Mouse (Mus musculus): ENCODE data around the gene Tdo2. TPM values are rescaled to one million over a fixed set of nuclear protein-coding genes. Genes with fewer than 3 reads are reported as not detected.

Tdo2 gene
- polyA plus RNA-seq, 1 experiment: not detected

DNA sequence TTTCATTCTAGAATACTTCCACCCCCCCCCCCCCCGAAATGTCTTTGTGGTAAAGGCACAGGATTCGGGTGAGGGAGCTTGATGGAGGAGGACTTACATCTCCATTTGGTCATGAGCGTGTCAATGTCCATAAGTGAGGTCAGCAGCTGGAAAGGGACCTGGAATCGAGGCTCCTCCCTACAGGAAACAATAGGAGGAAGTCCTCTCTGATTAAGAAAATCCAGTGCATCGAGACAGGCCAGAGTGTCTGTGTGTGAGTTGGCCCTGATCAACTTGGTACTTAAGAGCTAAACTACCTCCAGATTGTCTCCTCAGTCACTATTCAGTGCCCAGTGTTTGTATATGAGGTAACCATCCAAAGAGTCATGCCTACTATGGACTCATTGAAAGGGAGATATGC lies 14.7 kb downstream of the Tdo2 start:
- no peak overlapping the region for H3ac ChIP-seq (ENCODE audit: control insufficient read depth, insufficient read length, low read depth)
- no peak overlapping the region for H3K4me3 ChIP-seq (ENCODE audit: insufficient read depth, poor library complexity, severe bottlenecking)
- no peaks in the 10 kb centered on the region for H3K79me3 ChIP-seq (ENCODE audit: low read depth)
- no peaks in the 10 kb centered on the region for H3K36me3 ChIP-seq (ENCODE audit: control insufficient read depth, insufficient read depth)
- H3K79me2 ChIP-seq (ENCODE audit: control insufficient read depth, insufficient read depth): no peaks in the 10 kb centered on the region
- TF ChIP-seq FOSL1 (IDR thresholded peaks at IDR 0.05; ENCODE audit: insufficient read depth, low read length, poor library complexity, severe bottlenecking) (no peak), CEBPB (IDR thresholded peaks at IDR 0.05; ENCODE audit: low read depth) (no peak), MAX (IDR thresholded peaks at IDR 0.05) (no peak), MYOD1 (IDR thresholded peaks at IDR 0.05; ENCODE audit: control insufficient read depth, insufficient read length, low read depth) (no peak), USF1 (IDR thresholded peaks at IDR 0.05; ENCODE audit: low read depth) (no peak), CTCF (IDR thresholded peaks at IDR 0.05; ENCODE audit: control insufficient read depth, insufficient read depth, insufficient read length) (no peak), MYOG (IDR thresholded peaks at IDR 0.05; ENCODE audit: control insufficient read depth, extremely low read depth, insufficient read length) (no peak)
- no peaks in the 10 kb centered on the region for H3K27me3 ChIP-seq (ENCODE audit: control insufficient read depth, insufficient read depth, insufficient read length)

- H3K79me2 ChIP-seq (ENCODE audit: control insufficient read depth, insufficient read depth): no peaks in the 10 kb centered on the region
- no peaks in the 10 kb centered on the region for H3K36me3 ChIP-seq (ENCODE audit: control insufficient read depth, insufficient read depth)
- no peak overlapping the region for H3K4me3 ChIP-seq (ENCODE audit: insufficient read depth, poor library complexity, severe bottlenecking)
- TF ChIP-seq CTCF (IDR thresholded peaks at IDR 0.05; ENCODE audit: control insufficient read depth, insufficient read depth, insufficient read length) (no peak), FOSL1 (IDR thresholded peaks at IDR 0.05; ENCODE audit: insufficient read depth, low read length, poor library complexity, severe bottlenecking) (no peak), CEBPB (IDR thresholded peaks at IDR 0.05; ENCODE audit: low read depth) (no peak), MYOD1 (IDR thresholded peaks at IDR 0.05; ENCODE audit: control insufficient read depth, insufficient read length, low read depth) (no peak), USF1 (IDR thresholded peaks at IDR 0.05; ENCODE audit: low read depth) (no peak), MAX (IDR thresholded peaks at IDR 0.05) (no peak), MYOG (IDR thresholded peaks at IDR 0.05; ENCODE audit: control insufficient read depth, extremely low read depth, insufficient read length) (no peak)
- no peak overlapping the region for H3ac ChIP-seq (ENCODE audit: control insufficient read depth, insufficient read length, low read depth)
- H3K79me3 ChIP-seq (ENCODE audit: low read depth): no peaks in the 10 kb centered on the region
- no peaks in the 10 kb centered on the region for H3K27me3 ChIP-seq (ENCODE audit: control insufficient read depth, insufficient read depth, insufficient read length)
Measured at GRCm38 (mm10) chr3:81957484-81957883, 18.5 kb downstream of the Tdo2 start.

DNA sequence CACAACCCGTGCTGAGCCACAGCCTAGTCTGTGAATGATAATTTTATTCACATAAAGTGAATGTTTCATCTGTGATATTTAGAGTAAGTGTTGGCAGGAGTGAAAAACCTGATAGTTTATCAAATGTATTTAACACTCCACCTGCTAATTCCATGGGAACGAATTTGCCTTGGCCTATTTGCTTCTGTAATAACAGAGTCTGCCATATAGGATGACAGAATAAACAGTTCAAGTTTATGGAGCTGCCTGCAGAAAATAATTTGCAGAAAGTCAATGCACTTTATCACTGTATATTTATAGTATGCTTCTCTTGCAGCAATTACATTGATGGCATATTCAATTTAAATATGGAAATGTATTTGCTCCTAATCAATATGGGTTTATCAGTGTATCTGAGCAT lies 24.2 kb downstream of the Tdo2 start:
- Histone ChIP-seq H3K79me2 (ENCODE audit: control insufficient read depth, insufficient read depth) (no peaks in the 10 kb centered on the region), H3K79me3 (ENCODE audit: low read depth) (no peaks in the 10 kb centered on the region), H3ac (ENCODE audit: control insufficient read depth, insufficient read length, low read depth) (no peak overlapping the region), H3K4me3 (ENCODE audit: insufficient read depth, poor library complexity, severe bottlenecking) (no peak overlapping the region), H3K27me3 (ENCODE audit: control insufficient read depth, insufficient read depth, insufficient read length) (no peaks in the 10 kb centered on the region), H3K36me3 (ENCODE audit: control insufficient read depth, insufficient read depth) (no peaks in the 10 kb centered on the region)
- TF ChIP-seq MYOG (IDR thresholded peaks at IDR 0.05; ENCODE audit: control insufficient read depth, extremely low read depth, insufficient read length): no peak

- Histone ChIP-seq H3K79me3 (ENCODE audit: low read depth) (no peaks in the 10 kb centered on the region), H3ac (ENCODE audit: control insufficient read depth, insufficient read length, low read depth) (no peak overlapping the region), H3K27me3 (ENCODE audit: control insufficient read depth, insufficient read depth, insufficient read length) (no peaks in the 10 kb centered on the region), H3K4me3 (ENCODE audit: insufficient read depth, poor library complexity, severe bottlenecking) (no peak overlapping the region), H3K36me3 (ENCODE audit: control insufficient read depth, insufficient read depth) (no peaks in the 10 kb centered on the region), H3K79me2 (ENCODE audit: control insufficient read depth, insufficient read depth) (no peaks in the 10 kb centered on the region)
- no peak for TF ChIP-seq FOSL1 (IDR thresholded peaks at IDR 0.05; ENCODE audit: insufficient read depth, low read length, poor library complexity, severe bottlenecking)
- no peak for TF ChIP-seq MAX (IDR thresholded peaks at IDR 0.05)
- TF ChIP-seq USF1 (IDR thresholded peaks at IDR 0.05; ENCODE audit: low read depth): no peak
- TF ChIP-seq CEBPB (IDR thresholded peaks at IDR 0.05; ENCODE audit: low read depth): no peak
- no peak for TF ChIP-seq CTCF (IDR thresholded peaks at IDR 0.05; ENCODE audit: control insufficient read depth, insufficient read depth, insufficient read length)
- TF ChIP-seq MYOG (IDR thresholded peaks at IDR 0.05; ENCODE audit: control insufficient read depth, extremely low read depth, insufficient read length): no peak
- no peak for TF ChIP-seq MYOD1 (IDR thresholded peaks at IDR 0.05; ENCODE audit: control insufficient read depth, insufficient read length, low read depth)
Measured at GRCm38 (mm10) chr3:81949048-81949447, 27.0 kb downstream of the Tdo2 start.

GRCm38 (mm10) chr3:81944851-81945393 lies 31.1 kb downstream of the Tdo2 start:
- no peak for TF ChIP-seq FOSL1 (IDR thresholded peaks at IDR 0.05; ENCODE audit: insufficient read depth, low read length, poor library complexity, severe bottlenecking)
- no peak for TF ChIP-seq USF1 (IDR thresholded peaks at IDR 0.05; ENCODE audit: low read depth)
- no peak for TF ChIP-seq MAX (IDR thresholded peaks at IDR 0.05)
- no peak for TF ChIP-seq CTCF (IDR thresholded peaks at IDR 0.05; ENCODE audit: control insufficient read depth, insufficient read depth, insufficient read length)
- no peak for TF ChIP-seq MYOG (IDR thresholded peaks at IDR 0.05; ENCODE audit: control insufficient read depth, extremely low read depth, insufficient read length)
- no peak for TF ChIP-seq MYOD1 (IDR thresholded peaks at IDR 0.05; ENCODE audit: control insufficient read depth, insufficient read length, low read depth)
- no peaks in the 10 kb centered on the region for H3K79me2 ChIP-seq (ENCODE audit: control insufficient read depth, insufficient read depth)
- no peaks in the 10 kb centered on the region for H3K79me3 ChIP-seq (ENCODE audit: low read depth)
- H3K27me3 ChIP-seq (ENCODE audit: control insufficient read depth, insufficient read depth, insufficient read length): no peaks in the 10 kb centered on the region
- no peaks in the 10 kb centered on the region for H3K36me3 ChIP-seq (ENCODE audit: control insufficient read depth, insufficient read depth)
- H3ac ChIP-seq (ENCODE audit: control insufficient read depth, insufficient read length, low read depth): no peak overlapping the region
- no peak overlapping the region for H3K4me3 ChIP-seq (ENCODE audit: insufficient read depth, poor library complexity, severe bottlenecking)

GRCm38 (mm10) chr3:81943097-81943496 lies 32.9 kb downstream of the Tdo2 start:
- TF ChIP-seq MYOD1 (IDR thresholded peaks at IDR 0.05; ENCODE audit: control insufficient read depth, insufficient read length, low read depth) (no peak), CEBPB (IDR thresholded peaks at IDR 0.05; ENCODE audit: low read depth) (no peak), USF1 (IDR thresholded peaks at IDR 0.05; ENCODE audit: low read depth) (no peak), CTCF (IDR thresholded peaks at IDR 0.05; ENCODE audit: control insufficient read depth, insufficient read depth, insufficient read length) (no peak), FOSL1 (IDR thresholded peaks at IDR 0.05; ENCODE audit: insufficient read depth, low read length, poor library complexity, severe bottlenecking) (no peak), MAX (IDR thresholded peaks at IDR 0.05) (no peak), MYOG (IDR thresholded peaks at IDR 0.05; ENCODE audit: control insufficient read depth, extremely low read depth, insufficient read length) (no peak)
- no peak overlapping the region for H3ac ChIP-seq (ENCODE audit: control insufficient read depth, insufficient read length, low read depth)
- no peaks in the 10 kb centered on the region for H3K27me3 ChIP-seq (ENCODE audit: control insufficient read depth, insufficient read depth, insufficient read length)
- no peaks in the 10 kb centered on the region for H3K79me2 ChIP-seq (ENCODE audit: control insufficient read depth, insufficient read depth)
- H3K36me3 ChIP-seq (ENCODE audit: control insufficient read depth, insufficient read depth): no peaks in the 10 kb centered on the region
- no peak overlapping the region for H3K4me3 ChIP-seq (ENCODE audit: insufficient read depth, poor library complexity, severe bottlenecking)
- H3K79me3 ChIP-seq (ENCODE audit: low read depth): no peaks in the 10 kb centered on the region

All from C2C12 (cell line).